Comparison of ENCODE assay signal across 13 mouse cellular contexts in genomic region chr5:5646173-5646572, GRCm38 (mm10). TPM values are rescaled to one million over a fixed set of nuclear protein-coding genes. Genes with fewer than 3 reads are reported as not detected.
DNase-seq lines count a peak whose midpoint lies in the region; ATAC-seq and TF ChIP-seq lines count a peak whose summit lies in the region.
"Had no signal": no experiment of that assay in that cellular context is flagged by ENCODE, and none has a peak within 500 bp of the region (broad histone marks: within the 10 kb centered on the region; RNA-seq: fewer than 3 reads in every experiment).

No protein-coding gene starts in this region.

- no peak overlapping the region for H3K4me2 ChIP-seq in midbrain, postnatal 0 days (ENCODE audit: low read depth, low read length, poor library complexity, severe bottlenecking)
- H3K4me2 ChIP-seq: heart, embryonic 12.5 days had no signal

- no peak overlapping the region for H3K27ac ChIP-seq in midbrain, postnatal 0 days (ENCODE audit: low read depth, low read length)

- no peaks in the 10 kb centered on the region for H3K9me3 ChIP-seq in midbrain, postnatal 0 days (ENCODE audit: low read length)
- H3K9me3 ChIP-seq: heart, embryonic 12.5 days; megakaryocyte, embryonic 14.5 days had no signal

- H3K4me3 ChIP-seq in midbrain, postnatal 0 days (ENCODE audit: low read depth, low read length), result no peak overlapping the region
- H3K4me3 ChIP-seq: heart, embryonic 12.5 days; megakaryocyte, embryonic 14.5 days had no signal

- no peaks in the 10 kb centered on the region for H3K36me3 ChIP-seq in midbrain, postnatal 0 days (ENCODE audit: insufficient read depth, low read length)
- H3K36me3 ChIP-seq: heart, embryonic 12.5 days had no signal

- no peaks in the 10 kb centered on the region for H3K4me1 ChIP-seq in midbrain, postnatal 0 days (ENCODE audit: insufficient read depth, low read length)
- H3K4me1 ChIP-seq: heart, embryonic 12.5 days; megakaryocyte, embryonic 14.5 days had no signal

- DNase-seq in kidney, adult 9 months, result peak; percentile 40
- no peak for DNase-seq in kidney, postnatal 4 days
- peak; percentile 60 for DNase-seq in MN1 (ENCODE audit: low spot score)
- peak; percentile 48 for DNase-seq in embryo, embryonic 10.5 days (ENCODE audit: low spot score)
- peak; percentile 72 for DNase-seq in midbrain, postnatal 0 days (ENCODE audit: low spot score)
- DNase-seq in right cerebral cortex, postnatal 4 days, result no peak
- DNase-seq in thymus, postnatal 10 days (ENCODE audit: low spot score in 2 of 2), result no peak
- DNase-seq: kidney, postnatal 36 days; left cerebral cortex, postnatal 4 days; right cerebral cortex, postnatal 14 days; thymus, postnatal 25 days had no signal

- H3K27me3 ChIP-seq in midbrain, postnatal 0 days (ENCODE audit: insufficient read depth, low read length), result no peaks in the 10 kb centered on the region
- H3K27me3 ChIP-seq: heart, embryonic 12.5 days; megakaryocyte, embryonic 14.5 days had no signal

- ATAC-seq in midbrain, postnatal 0 days (ENCODE audit: low FRiP score), result no peak

- TF ChIP-seq CTCF in midbrain, postnatal 0 days (IDR thresholded peaks at IDR 0.05), result peak; percentile 73

- no peak overlapping the region for H3K9ac ChIP-seq in midbrain, postnatal 0 days (replicated peaks; ENCODE audit: low read length, poor library complexity, severe bottlenecking)
- H3K9ac ChIP-seq: heart, embryonic 12.5 days had no signal

- 2% methylated on average over 1 of the region's 1 CpGs for WGBS in midbrain, postnatal 0 days

RNA-seq across cellular contexts. Expression of gene Cfap69, which starts 17.9 kb away (rescaled TPM):
- 9.3 and 13.8 TPM in 2 replicates for total RNA-seq in midbrain, postnatal 0 days (2014; rRNA removed)
- 8.4 and 9.0 TPM in 2 replicates for polyA plus RNA-seq in midbrain, postnatal 0 days (2015; fragmentation: Nextera tagmentation; extraction: Ambion mirVana)

RNA-seq across cellular contexts. Expression of gene Steap2, which starts 48.2 kb away (rescaled TPM):
- total RNA-seq in midbrain, postnatal 0 days (2014; rRNA removed), result 11.0 and 14.7 TPM in 2 replicates
- 4.3 and 4.8 TPM in 2 replicates for polyA plus RNA-seq in midbrain, postnatal 0 days (2015; fragmentation: Nextera tagmentation; extraction: Ambion mirVana)

Comparison
In these comparisons a context has a peak if more than half of its experiments do, and no peak if none do; other contexts are left out.
1. DNase-seq: peak in kidney, adult 9 months (single experiment), MN1 (single experiment), embryo, embryonic 10.5 days (single experiment) and midbrain, postnatal 0 days (single experiment); none in kidney, postnatal 4 days (0 of 2), right cerebral cortex, postnatal 4 days (single experiment) and thymus, postnatal 10 days (0 of 2).